Mouse (Mus musculus) left cerebral cortex, adult 18-20 months (tissue): ENCODE data around the gene Ccr7. TPM values are rescaled to one million over a fixed set of nuclear protein-coding genes. Genes with fewer than 3 reads are reported as not detected.

Experiments
- DNase-seq, 2 experiments: peaks; one replicate each; pipeline ENCODE4 v3.0.0; 2021 to 2022; ENCODE audit warnings: low spot score in 2 of 2, mixed read lengths in 1 of 2
- total RNA-seq, 2 experiments: library from RNA; stranded (reverse); gene quantifications; 2 replicates each; pipeline ENCODE4 v1.2.3; 2021

Gene Ccr7
- total RNA-seq, 2 experiments from 2014 or later: 0.49 TPM; not detected in 1

DNA sequence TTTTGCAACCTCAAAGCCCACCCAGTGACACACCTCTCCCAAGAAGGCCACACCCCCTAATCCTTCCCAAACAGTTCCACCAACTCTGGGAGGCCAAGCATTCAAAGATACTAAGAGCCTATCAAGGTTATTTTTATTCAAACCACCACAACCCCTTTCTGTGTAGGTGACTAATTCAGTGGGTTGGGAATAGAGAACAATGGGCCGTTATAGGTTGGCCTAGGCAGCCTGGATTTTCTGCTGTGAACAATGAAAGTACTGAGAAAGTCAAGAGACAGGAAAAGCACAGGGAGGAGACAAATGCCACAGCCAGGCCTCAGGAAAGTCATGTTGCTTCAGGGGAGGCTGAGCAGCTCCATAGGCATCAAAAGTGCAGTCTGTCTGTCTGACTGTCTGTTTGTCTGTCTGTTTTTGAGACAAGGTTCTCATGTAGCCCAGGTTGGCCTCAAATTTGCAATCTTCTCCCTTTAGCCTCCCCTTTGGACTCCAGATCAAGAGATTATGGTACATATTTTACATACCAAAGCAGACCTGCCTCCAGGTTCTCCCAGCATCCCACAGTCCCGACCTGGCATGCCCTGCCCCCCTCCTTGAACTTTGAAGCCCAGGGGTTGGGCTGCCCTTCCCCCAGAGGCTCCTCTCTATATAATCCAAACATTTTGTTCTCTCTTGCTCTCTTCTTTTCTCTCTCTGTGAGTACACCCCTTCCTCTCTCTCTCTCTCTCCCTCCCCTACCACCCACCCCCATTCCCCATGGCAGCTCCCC is 59.8 kb downstream of the Ccr7 start:
- DNase-seq: no peak

Other genes starting within 250 kb of the Ccr7 start
- gene Cdc6, start 247.3 kb downstream of the Ccr7 start, total RNA-seq: under 1 TPM; 0.33 to 0.45 TPM
- gene Rara, start 227.3 kb downstream of the Ccr7 start, total RNA-seq: 10 to 100 TPM; 14.4 to 14.9 TPM
- 1 to 10 TPM; 1.8 to 2.0 TPM for gene Gjd3, start 172.1 kb downstream of the Ccr7 start, total RNA-seq
- under 1 TPM; 0.40 to 0.67 TPM for gene Top2a, start 130.9 kb downstream of the Ccr7 start, total RNA-seq
- 10 to 100 TPM; 64.2 to 73.2 TPM for gene Igfbp4, start 113.8 kb downstream of the Ccr7 start, total RNA-seq
- gene Tns4, start 65.8 kb downstream of the Ccr7 start, total RNA-seq: under 1 TPM; 0.14 to 0.16 TPM
- 10 to 100 TPM; 53.4 to 53.7 TPM for gene Smarce1, start 75.9 kb upstream of the Ccr7 start, total RNA-seq
- 10 to 100 TPM; 28.3 to 32.0 TPM for gene Krt222, start 89.0 kb upstream of the Ccr7 start, total RNA-seq
- not detected for gene Krt24, start 130.2 kb upstream of the Ccr7 start, total RNA-seq
- gene Krt25, start 167.9 kb upstream of the Ccr7 start, total RNA-seq: not detected
- not detected for gene Krt26, start 182.9 kb upstream of the Ccr7 start, total RNA-seq
- gene Krt27, start 196.0 kb upstream of the Ccr7 start, total RNA-seq: not detected
- gene Krt28, start 219.8 kb upstream of the Ccr7 start, total RNA-seq: not detected
- 10 to 100 TPM; 11.0 to 12.5 TPM for gene Krt10, start 234.3 kb upstream of the Ccr7 start, total RNA-seq